Mouse (Mus musculus): Measurements from ENCODE around the gene Arhgef28. TPM values are rescaled to one million over a fixed set of nuclear protein-coding genes. Genes with fewer than 3 reads are reported as not detected.
A peak's percentile ranks its signal among the peaks of the same experiment; 100 is the strongest.
"Not testable (repeated sequence)": the region's sequence is repeated elsewhere in the genome, so short reads cannot be mapped to it uniquely, and the experiment has no call there.

Arhgef28 gene
- total RNA-seq, 2 experiments from 2014 or later = 5.0 to 6.0 TPM

GRCm38 (mm10) chr13:98122766-98123165 is 83.5 kb downstream of the Arhgef28 start:
- DNase-seq = no peak

- no peak for DNase-seq
Observed at GRCm38 (mm10) chr13:98121993-98122392, 84.2 kb downstream of the Arhgef28 start.

GRCm38 (mm10) chr13:98121124-98121470 is 85.1 kb downstream of the Arhgef28 start:
- no peak for DNase-seq

- DNase-seq = no peak
Observed at GRCm38 (mm10) chr13:98120356-98121123, 85.7 kb downstream of the Arhgef28 start.

GRCm38 (mm10) chr13:98118291-98118690 is 87.9 kb downstream of the Arhgef28 start:
- no peak for DNase-seq

GRCm38 (mm10) chr13:98117566-98118254 is 88.5 kb downstream of the Arhgef28 start:
- no peak for DNase-seq

GRCm38 (mm10) chr13:98115650-98116049 is 90.6 kb downstream of the Arhgef28 start:
- no peak for DNase-seq

- no peak for DNase-seq
Observed at GRCm38 (mm10) chr13:98115051-98115450, 91.2 kb downstream of the Arhgef28 start.

GRCm38 (mm10) chr13:98112812-98113503 is 93.3 kb downstream of the Arhgef28 start:
- DNase-seq = no peak

- no peak for DNase-seq
Observed at GRCm38 (mm10) chr13:98111531-98111930, 94.7 kb downstream of the Arhgef28 start.

- DNase-seq = no peak
Observed at GRCm38 (mm10) chr13:98111021-98111420, 95.2 kb downstream of the Arhgef28 start.

- DNase-seq = not testable (repeated sequence)
Observed at GRCm38 (mm10) chr13:98108481-98108880, 97.8 kb downstream of the Arhgef28 start.

GRCm38 (mm10) chr13:98107621-98108020 is 98.6 kb downstream of the Arhgef28 start:
- DNase-seq = no peak

GRCm38 (mm10) chr13:98095966-98096365 is 110.3 kb downstream of the Arhgef28 start:
- no peak for DNase-seq

- DNase-seq = no peak
Observed at GRCm38 (mm10) chr13:98094332-98094731, 111.9 kb downstream of the Arhgef28 start.

GRCm38 (mm10) chr13:98093483-98093882 is 112.8 kb downstream of the Arhgef28 start:
- DNase-seq = no peak

- DNase-seq = no peak
Observed at GRCm38 (mm10) chr13:98092354-98093002, 113.8 kb downstream of the Arhgef28 start.

- no peak for DNase-seq
Observed at GRCm38 (mm10) chr13:98079640-98080039, 126.6 kb downstream of the Arhgef28 start.

- DNase-seq = no peak
Observed at GRCm38 (mm10) chr13:98078251-98078650, 128.0 kb downstream of the Arhgef28 start.

GRCm38 (mm10) chr13:98077216-98077615 is 129.0 kb downstream of the Arhgef28 start:
- no peak for DNase-seq

- peak; percentile 71 for DNase-seq
Observed at GRCm38 (mm10) chr13:98074871-98075270, 131.4 kb downstream of the Arhgef28 start.

- no peak for DNase-seq
Observed at GRCm38 (mm10) chr13:98073190-98073589, 133.0 kb downstream of the Arhgef28 start.

GRCm38 (mm10) chr13:98070458-98070857 is 135.8 kb downstream of the Arhgef28 start:
- DNase-seq = no peak

Measured in gastrocnemius, postnatal 10 days (tissue).